Mouse (Mus musculus): Measurements from ENCODE around the gene Arf5.
A peak's percentile ranks its signal among the peaks of the same experiment; 100 is the strongest.

Arf5 gene

DNA sequence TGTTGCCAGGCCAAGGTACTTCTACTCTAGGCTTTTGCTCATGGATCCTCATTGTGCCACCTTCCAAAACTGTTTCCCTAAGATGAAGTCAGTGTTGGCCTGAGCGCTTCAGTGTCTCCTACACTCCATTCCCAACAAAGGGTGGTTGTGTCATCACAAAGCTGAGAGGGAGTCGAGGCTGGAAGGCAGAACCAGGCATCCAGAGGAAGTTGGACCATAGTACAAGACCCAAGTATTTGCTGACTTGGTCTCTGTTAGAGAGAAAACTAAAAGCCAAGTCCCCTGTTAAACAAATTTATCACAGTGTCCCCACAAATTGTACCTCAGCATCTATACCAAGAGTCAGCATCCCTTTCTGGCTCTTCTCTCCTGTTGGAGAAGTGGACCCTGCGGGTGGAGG is 4.9 kb downstream of the Arf5 start, which contains the start of gene Gcc1:
Gene Gcc1, minus strand, starts transcription at position 101 of the 400 bp plus-strand sequence.
- no peak for DNase-seq (ENCODE audit: low spot score in 2 of 2)

DNA sequence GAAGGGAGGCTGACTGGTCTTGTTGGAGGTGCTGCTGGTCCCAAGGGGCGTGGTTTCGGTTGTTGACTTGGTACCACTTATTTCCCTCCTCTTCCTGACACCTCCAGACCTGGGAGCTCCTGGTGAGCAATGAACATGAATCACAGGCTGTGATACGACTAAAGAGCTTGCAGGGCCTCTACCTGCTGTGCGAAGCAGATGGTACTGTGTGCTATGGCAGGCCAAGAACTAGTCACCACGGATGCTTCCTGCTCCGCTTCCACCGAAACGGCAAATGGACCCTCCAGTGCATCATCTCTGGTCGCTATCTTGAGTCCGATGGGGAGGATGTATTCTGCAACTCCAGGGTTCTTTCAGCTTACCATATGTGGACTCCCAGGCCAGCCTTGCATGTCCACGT is 6.5 kb downstream of the Arf5 start:
- no peak for DNase-seq (ENCODE audit: low spot score in 2 of 2)

GRCm38 (mm10) chr6:28430795-28431537 is 7.6 kb downstream of the Arf5 start:
- no peak for DNase-seq (ENCODE audit: low spot score in 2 of 2)

DNA sequence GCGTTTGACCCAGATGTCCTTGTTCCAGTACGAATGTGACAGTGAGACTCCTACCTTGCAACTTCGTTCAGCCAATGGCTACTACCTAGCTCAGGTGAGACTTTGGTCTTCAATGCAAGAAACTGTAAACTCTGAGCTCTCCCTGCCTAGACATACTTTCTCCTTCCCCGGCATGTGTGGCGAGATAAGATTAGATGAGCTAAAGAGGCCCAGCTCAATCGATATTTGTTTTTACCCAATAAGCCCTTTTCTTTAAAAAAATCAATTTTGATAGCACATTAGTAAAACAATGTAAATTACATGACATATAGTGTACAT is 8.1 kb downstream of the Arf5 start:
- no peak for DNase-seq (ENCODE audit: low spot score in 2 of 2)

- DNase-seq (ENCODE audit: low spot score in 2 of 2) = no peak
Measured at GRCm38 (mm10) chr6:28447937-28448336, 24.6 kb downstream of the Arf5 start.

DNA sequence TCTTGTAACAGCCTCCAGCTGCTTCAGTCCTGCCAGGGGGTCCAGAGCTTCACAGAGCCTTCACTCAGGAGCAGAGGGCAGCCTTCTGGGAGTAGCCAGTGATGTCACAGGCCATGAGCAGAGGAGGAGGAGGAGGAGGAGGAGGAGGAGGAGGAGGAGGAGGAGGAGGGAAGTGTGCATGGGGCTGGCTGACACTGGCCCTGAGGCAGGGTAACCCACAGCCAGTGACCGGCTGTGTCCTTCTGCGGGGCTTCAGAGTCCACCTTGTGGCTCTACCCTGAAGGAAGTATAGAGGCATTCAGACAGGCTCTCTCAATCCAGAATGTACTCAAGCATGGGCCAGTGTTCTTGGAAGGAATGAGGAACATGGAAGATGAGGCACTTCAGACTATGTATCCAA is 25.9 kb downstream of the Arf5 start, which contains the start of gene Pax4:
Gene Pax4, minus strand, starts transcription at position 101 of the 400 bp plus-strand sequence.
- DNase-seq (ENCODE audit: low spot score in 2 of 2) = no peak

GRCm38 (mm10) chr6:28450481-28450880 is 27.1 kb downstream of the Arf5 start:
- no peak for DNase-seq (ENCODE audit: low spot score in 2 of 2)

- DNase-seq (ENCODE audit: low spot score in 2 of 2) = no peak
Measured at GRCm38 (mm10) chr6:28450977-28451376, 27.6 kb downstream of the Arf5 start.

- DNase-seq (ENCODE audit: low spot score in 2 of 2) = no peak
Measured at GRCm38 (mm10) chr6:28459221-28459668, 35.9 kb downstream of the Arf5 start.

- peak; percentile 39 to 64 for DNase-seq (ENCODE audit: low spot score in 2 of 2)
Measured at GRCm38 (mm10) chr6:28460534-28460933, 37.2 kb downstream of the Arf5 start.

GRCm38 (mm10) chr6:28464630-28465029 is 41.3 kb downstream of the Arf5 start:
- no peak for DNase-seq (ENCODE audit: low spot score in 2 of 2)

GRCm38 (mm10) chr6:28470017-28470602 is 46.8 kb downstream of the Arf5 start:
- no peak for DNase-seq (ENCODE audit: low spot score in 2 of 2)

GRCm38 (mm10) chr6:28470621-28471020 is 47.3 kb downstream of the Arf5 start:
- no peak for DNase-seq (ENCODE audit: low spot score in 2 of 2)

DNA sequence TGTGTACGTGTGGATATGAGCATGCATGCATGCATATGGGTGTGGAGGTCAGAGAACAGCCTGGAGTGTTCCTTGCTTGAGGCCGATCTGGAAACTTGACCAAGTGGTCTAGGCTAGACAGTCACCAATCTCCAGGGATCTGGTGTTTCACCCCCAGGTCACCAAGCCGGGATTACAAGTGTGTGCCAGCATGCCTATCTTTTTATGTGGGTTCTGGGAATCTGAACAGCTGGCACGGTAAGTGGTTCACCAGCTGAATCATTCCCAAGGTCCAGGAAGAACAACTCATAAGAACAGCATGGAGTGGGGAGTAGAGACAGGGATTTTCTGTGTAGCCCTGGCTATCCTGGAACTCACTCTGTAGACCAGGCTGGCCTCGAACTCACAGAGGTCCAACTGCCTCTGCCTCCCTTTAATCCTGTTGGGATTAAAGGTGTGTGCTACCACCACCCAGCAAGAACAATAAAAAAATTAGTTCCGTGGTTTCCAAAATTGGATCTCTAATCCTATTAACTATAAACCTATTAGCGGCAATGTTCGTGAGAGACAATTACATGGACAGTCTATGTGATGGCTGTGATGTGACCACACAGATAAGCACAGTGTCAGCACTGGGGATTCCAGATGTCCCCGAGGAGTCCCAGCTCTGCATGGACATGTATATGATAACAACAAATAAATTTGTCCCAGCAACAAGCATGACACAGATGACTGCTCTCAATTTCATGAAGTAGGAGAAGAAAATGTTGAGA is 48.1 kb downstream of the Arf5 start:
- no peak for DNase-seq (ENCODE audit: low spot score in 2 of 2)

DNA sequence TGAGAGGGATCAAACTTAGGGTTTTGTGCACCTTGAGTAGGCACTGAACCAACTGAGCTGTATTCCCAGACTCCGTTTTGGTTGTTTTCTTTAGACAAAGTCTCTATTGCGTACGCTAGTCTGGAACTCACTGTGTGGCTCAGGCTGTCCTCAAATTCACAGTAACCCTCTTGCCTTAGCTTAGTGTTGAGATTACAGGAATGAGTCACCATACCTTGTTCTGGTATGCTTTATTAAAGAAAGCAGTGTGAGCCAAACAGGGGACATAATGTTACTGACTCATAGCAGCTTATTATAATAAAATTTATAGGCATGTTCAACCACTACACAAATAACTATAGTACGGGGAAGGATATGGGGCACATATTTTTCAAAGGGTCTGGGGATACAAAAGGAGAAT is 50.9 kb downstream of the Arf5 start:
- DNase-seq (ENCODE audit: low spot score in 2 of 2) = no peak

DNA sequence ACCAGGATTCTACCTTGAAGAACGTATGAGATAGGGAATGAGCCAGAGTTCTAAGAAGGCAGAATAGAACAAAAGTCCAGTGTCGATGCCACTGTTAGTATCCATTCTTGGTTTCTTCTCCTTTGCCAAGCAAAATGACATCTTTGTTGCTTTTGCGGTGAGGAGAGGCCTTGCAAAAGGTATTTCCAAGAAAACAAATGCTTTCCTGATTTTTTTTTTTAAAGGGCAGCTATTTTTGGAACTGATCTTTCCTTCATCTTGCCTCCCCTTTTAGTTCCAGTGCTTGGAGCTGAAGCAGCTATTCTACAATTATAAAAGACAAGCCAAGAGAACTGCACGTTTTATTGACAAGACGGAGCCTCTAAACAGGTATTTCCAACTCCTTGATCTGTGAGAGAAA is 51.5 kb downstream of the Arf5 start, which contains the start of gene Snd1:
Gene Snd1, plus strand, starts transcription at position 301 of the 400 bp plus-strand sequence.
- no peak for DNase-seq (ENCODE audit: low spot score in 2 of 2)
